Comparison of ENCODE assay signal across 12 mouse cellular contexts in the genomic region with DNA sequence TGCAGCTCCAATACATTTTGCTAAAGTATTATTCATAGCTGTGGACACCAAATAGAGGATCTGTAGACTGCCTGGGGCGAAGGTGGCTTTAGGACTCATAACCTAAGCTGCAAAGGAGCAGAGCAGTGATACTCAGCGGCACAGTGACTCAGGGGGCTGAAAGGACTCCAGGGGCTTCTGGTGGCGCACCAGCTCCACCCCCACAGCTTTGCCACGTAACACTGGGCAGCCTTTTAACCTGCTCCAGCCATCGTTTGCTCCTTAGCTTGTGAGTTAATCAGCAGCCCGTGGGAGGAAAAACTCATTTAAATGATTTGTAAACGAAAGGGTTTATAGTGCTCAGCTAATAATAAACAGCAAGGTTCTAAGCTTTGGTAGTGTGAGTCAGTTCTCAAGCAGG.
"Had no signal": no experiment of that assay in that cellular context is flagged by ENCODE, and none has a peak within 500 bp of the region (broad histone marks: within the 10 kb centered on the region; RNA-seq: fewer than 3 reads in every experiment).

No protein-coding gene starts in this region.

- H3K27ac ChIP-seq: intestine, embryonic 15.5 days; left cerebral cortex, adult 2 months; liver, embryonic 13.5 days; stomach, postnatal 0 days had no signal

- H3K9me3 ChIP-seq: intestine, embryonic 15.5 days; liver, embryonic 13.5 days had no signal

- H3K4me3 ChIP-seq: intestine, embryonic 15.5 days; left cerebral cortex, adult 2 months; liver, embryonic 13.5 days had no signal

- DNase-seq: layer of hippocampus, postnatal 36 days; liver, embryonic 13.5 days; lung, adult 2 months; lung, postnatal 14 days; lung, postnatal 4 days; midbrain, embryonic 14.5 days; thymus, adult 2 months; thymus, postnatal 25 days had no signal

- H3K9ac ChIP-seq: intestine, embryonic 15.5 days; liver, embryonic 13.5 days had no signal

- H3K27me3 ChIP-seq: intestine, embryonic 15.5 days; liver, embryonic 13.5 days had no signal

- H3K4me2 ChIP-seq: intestine, embryonic 15.5 days; liver, embryonic 13.5 days; midbrain, embryonic 11.5 days had no signal

- ATAC-seq: intestine, embryonic 15.5 days had no signal

- H3K36me3 ChIP-seq: intestine, embryonic 15.5 days; liver, embryonic 13.5 days had no signal

- H3K4me1 ChIP-seq: intestine, embryonic 15.5 days; liver, embryonic 13.5 days had no signal
